Mouse (Mus musculus): ENCODE data around the gene Unc5cl.

Unc5cl gene

GRCm38 (mm10) chr17:48542733-48543132 is 88.0 kb downstream of the Unc5cl start:
- DNase-seq: no peak

GRCm38 (mm10) chr17:48543301-48543765 is 88.6 kb downstream of the Unc5cl start:
- DNase-seq: peak; percentile 37

GRCm38 (mm10) chr17:48544722-48545121 is 90.0 kb downstream of the Unc5cl start:
- DNase-seq: peak; percentile 57

GRCm38 (mm10) chr17:48545223-48545943 is 90.7 kb downstream of the Unc5cl start:
- DNase-seq: peak; percentile 47

- no peak for DNase-seq
These were observed 91.3 kb downstream of the Unc5cl start for GRCm38 (mm10) chr17:48546036-48546435.

- DNase-seq: peak; percentile 54
These were observed 93.0 kb downstream of the Unc5cl start for GRCm38 (mm10) chr17:48547668-48548067.

- no peak for DNase-seq
These were observed 97.3 kb downstream of the Unc5cl start for GRCm38 (mm10) chr17:48551788-48552531.

- no peak for DNase-seq
These were observed 97.8 kb downstream of the Unc5cl start for GRCm38 (mm10) chr17:48552532-48552915.

- peak; percentile 39 for DNase-seq
These were observed 101.7 kb downstream of the Unc5cl start for GRCm38 (mm10) chr17:48556223-48556962.

GRCm38 (mm10) chr17:48557823-48558715 is 103.4 kb downstream of the Unc5cl start:
- no peak for DNase-seq

- DNase-seq: no peak
These were observed 110.2 kb downstream of the Unc5cl start for GRCm38 (mm10) chr17:48564931-48565330.

- DNase-seq: no peak
These were observed 115.0 kb downstream of the Unc5cl start for GRCm38 (mm10) chr17:48569656-48570055.

- no peak for DNase-seq
These were observed 126.5 kb downstream of the Unc5cl start for GRCm38 (mm10) chr17:48581153-48581552.

- DNase-seq: no peak
These were observed 127.8 kb downstream of the Unc5cl start for GRCm38 (mm10) chr17:48582486-48582990.

- DNase-seq: no peak
These were observed 128.7 kb downstream of the Unc5cl start for GRCm38 (mm10) chr17:48583401-48583800.

GRCm38 (mm10) chr17:48585902-48586359 is 131.2 kb downstream of the Unc5cl start:
- DNase-seq: no peak

GRCm38 (mm10) chr17:48588674-48589073 is 134.0 kb downstream of the Unc5cl start:
- DNase-seq: no peak
